Mouse (Mus musculus) lung, embryonic 14.5 days (tissue): ENCODE results near the gene Cdh15. TPM values are rescaled to one million over a fixed set of nuclear protein-coding genes. Genes with fewer than 3 reads are reported as not detected.

ENCODE experiments used
- ATAC-seq: fragments of 200-750 bp; cut with Nextera tagmentation; 2 replicates; pipeline ENCODE4 v1.8.0; 2017; ENCODE audit warnings: mild to moderate bottlenecking, moderate TSS enrichment, moderate library complexity; ENCODE audit not compliant: insufficient read depth
- DNase-seq: peaks from one replicate; pipeline ENCODE4 v3.0.0-alpha.2; 2015
- H3K27ac ChIP-seq: fragments of 300-500 bp; sonication (generic); 2 replicates; pipeline ENCODE4 v1.5.1; 2014; ENCODE audit warnings: low read depth, mild to moderate bottlenecking, moderate library complexity
- H3K27me3 ChIP-seq: fragments of 300-500 bp; sonication (generic); 2 replicates; pipeline ENCODE4 v1.6.1; 2014; ENCODE audit warnings: low read length, control low read depth; ENCODE audit not compliant: insufficient read depth
- H3K36me3 ChIP-seq: fragments of 300-500 bp; sonication (generic); 2 replicates; pipeline ENCODE4 v1.6.1; 2014; ENCODE audit warnings: control low read depth; ENCODE audit not compliant: insufficient read depth
- H3K4me1 ChIP-seq: fragments of 300-500 bp; sonication (generic); 2 replicates; pipeline ENCODE4 v1.6.1; 2014; ENCODE audit warnings: antibody characterized with exemption, control low read depth; ENCODE audit not compliant: insufficient read depth
- H3K4me2 ChIP-seq: fragments of 300-500 bp; sonication (generic); 2 replicates; pipeline ENCODE4 v1.6.1; 2014; ENCODE audit warnings: mild to moderate bottlenecking
- H3K4me3 ChIP-seq: fragments of 300-500 bp; sonication (generic); 2 replicates; pipeline ENCODE4 v1.5.1; 2014; ENCODE audit warnings: low read depth, low read length
- H3K9ac ChIP-seq: fragments of 300-500 bp; sonication (generic); 2 replicates; pipeline ENCODE4 v1.6.1; 2014
- H3K9me3 ChIP-seq: fragments of 300-500 bp; sonication (generic); 2 replicates; pipeline ENCODE4 v1.6.1; 2016; ENCODE audit warnings: low read depth, low read length, control low read depth
- CTCF ChIP-seq: IDR thresholded peaks from 2 replicates; pipeline ENCODE4 v1.5.1; 2016; ENCODE audit warnings: antibody characterized with exemption, low read depth
- WGBS: fragments of 180-500 bp; shearing (Covaris S2); extraction: QIAGEN DNeasy Blood & Tissue Kit; methylation state at CpG from one replicate; pipeline ENCODE4 v1.1.7; 2014; 5-methylcytosine and 5-hydroxymethylcytosine counted together
- polyA plus RNA-seq: library from polyadenylated mRNA; unstranded; fragments of >200 nt; fragmentation: Nextera tagmentation; extraction: Ambion mirVana; gene quantifications from 2 replicates; pipeline ENCODE4 v1.2.1, GENCODE M21; 2014

Gene Cdh15
- polyA plus RNA-seq = 0.07 TPM in 1 of 2 replicates, not detected in the other

GRCm38 (mm10) chr8:122847829-122848561 lies at the start of gene Cdh15:
Cdh15 (plus strand) TSS chr8:122847966.
- ATAC-seq = peak; percentile 92
- WGBS = 10% methylated on average over 18 of the region's 18 CpGs
- peak within 1 kb of the TSS; percentile 48 for H3K4me2 ChIP-seq
- H3K27ac ChIP-seq = no peak within 1 kb of the TSS
- no peak for TF ChIP-seq CTCF
- peak; percentile 70 for DNase-seq
- no peaks in the 10 kb centered on the region for H3K36me3 ChIP-seq
- no peaks in the 10 kb centered on the region for H3K9me3 ChIP-seq
- no peaks in the 10 kb centered on the region; the same call in 1 of the 2 replicates for H3K4me1 ChIP-seq
- H3K27me3 ChIP-seq = no peaks in the 10 kb centered on the region
- no peak within 1 kb of the TSS for H3K9ac ChIP-seq
- H3K4me3 ChIP-seq = no peak within 1 kb of the TSS

GRCm38 (mm10) chr8:122803906-122804761 lies 43.6 kb upstream of the Cdh15 start:
- DNase-seq (peak; percentile 39), ATAC-seq (no peak)
- Histone ChIP-seq H3K4me3 (no peak overlapping the region), H3K4me2 (no peak overlapping the region), H3K9ac (no peak overlapping the region), H3K27ac (no peak overlapping the region), H3K36me3 (0 out of 2 replicates have a peak, but pooled peaks cover 8% of the 10 kb centered on the region), H3K27me3 (no peaks in the 10 kb centered on the region), H3K9me3 (no peaks in the 10 kb centered on the region), H3K4me1 (no peaks in the 10 kb centered on the region)
- TF ChIP-seq CTCF = no peak
- WGBS = 33% methylated on average over 15 of the region's 15 CpGs

- ATAC-seq = no peak
- 56% methylated on average over 3 of the region's 3 CpGs for WGBS
Measured at GRCm38 (mm10) chr8:122805349-122805748, 42.4 kb upstream of the Cdh15 start.

GRCm38 (mm10) chr8:122806956-122807538 lies 40.7 kb upstream of the Cdh15 start:
- Histone ChIP-seq H3K4me1 (no peaks in the 10 kb centered on the region), H3K4me2 (no peak overlapping the region), H3K27me3 (no peaks in the 10 kb centered on the region), H3K9me3 (no peaks in the 10 kb centered on the region), H3K4me3 (no peak overlapping the region), H3K9ac (no peak overlapping the region), H3K27ac (no peak overlapping the region), H3K36me3 (0 out of 2 replicates have a peak, but pooled peaks cover 7% of the 10 kb centered on the region)
- WGBS = 43% methylated on average over 7 of the region's 7 CpGs
- TF ChIP-seq CTCF = no peak
- ATAC-seq (no peak), DNase-seq (peak; percentile 61)

More at GRCm38 (mm10) chr8:122805349-122805748, 42.4 kb upstream of the Cdh15 start:
- DNase-seq = no peak
- Histone ChIP-seq H3K36me3 (0 out of 2 replicates have a peak, but pooled peaks cover 8% of the 10 kb centered on the region), H3K27ac (no peak overlapping the region), H3K9me3 (no peaks in the 10 kb centered on the region), H3K27me3 (no peaks in the 10 kb centered on the region), H3K9ac (no peak overlapping the region), H3K4me1 (no peaks in the 10 kb centered on the region), H3K4me3 (no peak overlapping the region), H3K4me2 (no peak overlapping the region)
- TF ChIP-seq CTCF = no peak

GRCm38 (mm10) chr8:122807907-122808306 lies 39.9 kb upstream of the Cdh15 start:
- 85% methylated on average over 4 of the region's 4 CpGs for WGBS

GRCm38 (mm10) chr8:122810376-122810775 lies 37.4 kb upstream of the Cdh15 start:
- H3K9ac ChIP-seq = no peak overlapping the region
- no peak for TF ChIP-seq CTCF
- no peaks in the 10 kb centered on the region for H3K4me1 ChIP-seq
- no peak overlapping the region for H3K4me3 ChIP-seq
- H3K9me3 ChIP-seq = no peaks in the 10 kb centered on the region
- H3K36me3 ChIP-seq = 0 out of 2 replicates have a peak, but pooled peaks cover 5% of the 10 kb centered on the region
- no peak overlapping the region for H3K4me2 ChIP-seq
- DNase-seq (no peak), ATAC-seq (no peak)
- 72% methylated on average over 8 of the region's 8 CpGs for WGBS
- no peaks in the 10 kb centered on the region for H3K27me3 ChIP-seq
- H3K27ac ChIP-seq = no peak overlapping the region

More at GRCm38 (mm10) chr8:122807907-122808306, 39.9 kb upstream of the Cdh15 start:
- Histone ChIP-seq H3K27ac (no peak overlapping the region), H3K27me3 (no peaks in the 10 kb centered on the region), H3K9me3 (no peaks in the 10 kb centered on the region), H3K4me3 (no peak overlapping the region), H3K36me3 (no peaks in the 10 kb centered on the region), H3K4me2 (no peak overlapping the region), H3K9ac (no peak overlapping the region), H3K4me1 (no peaks in the 10 kb centered on the region)
- DNase-seq = no peak
- TF ChIP-seq CTCF = no peak
- no peak for ATAC-seq
